Mouse (Mus musculus): ENCODE results near the gene Pnlip.

The Pnlip gene

DNA sequence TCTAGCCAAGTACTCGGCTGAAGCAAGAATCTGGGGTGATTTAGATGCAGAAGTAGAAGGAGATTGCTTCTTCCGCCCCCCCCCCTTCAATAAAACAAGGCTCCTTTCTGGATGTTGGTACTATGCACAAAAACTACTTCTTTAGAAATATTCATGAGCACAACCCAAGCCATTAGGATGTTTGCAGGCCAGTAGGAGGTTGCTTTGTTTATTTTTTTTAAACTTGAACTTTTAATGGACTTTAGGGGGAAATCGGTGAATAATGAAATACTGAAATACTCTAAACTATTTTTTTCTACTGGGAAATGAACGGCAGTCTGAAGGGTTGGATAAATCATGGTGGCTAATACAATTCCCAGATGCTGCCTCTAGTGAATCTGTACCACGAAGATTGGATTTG, at the start of gene Pnlip:
Pnlip (plus strand) TSS at position 301 of the 400 bp plus-strand sequence.
- no peak for DNase-seq (ENCODE audit: low spot score)

DNA sequence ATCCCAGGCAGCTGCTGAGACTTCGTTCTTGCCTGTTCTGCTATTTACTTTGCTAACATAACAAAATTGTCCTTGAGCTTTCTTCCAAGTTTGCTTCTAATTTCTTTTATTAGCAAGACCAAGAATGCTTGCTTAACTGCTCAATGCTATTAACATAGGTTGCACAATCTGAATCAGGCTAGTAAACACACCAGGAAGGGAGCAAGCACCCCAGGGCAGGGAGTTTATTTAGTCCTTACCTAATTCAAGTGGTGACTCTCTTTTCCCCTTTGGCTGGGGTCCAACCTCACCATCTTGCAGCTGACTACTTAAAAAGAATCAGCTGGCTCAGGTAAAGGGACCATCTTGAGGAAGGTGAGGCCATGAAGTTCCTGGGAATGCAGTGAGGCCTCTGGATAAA, 42.6 kb upstream of the Pnlip start:
- DNase-seq (ENCODE audit: low spot score), result no peak

DNA sequence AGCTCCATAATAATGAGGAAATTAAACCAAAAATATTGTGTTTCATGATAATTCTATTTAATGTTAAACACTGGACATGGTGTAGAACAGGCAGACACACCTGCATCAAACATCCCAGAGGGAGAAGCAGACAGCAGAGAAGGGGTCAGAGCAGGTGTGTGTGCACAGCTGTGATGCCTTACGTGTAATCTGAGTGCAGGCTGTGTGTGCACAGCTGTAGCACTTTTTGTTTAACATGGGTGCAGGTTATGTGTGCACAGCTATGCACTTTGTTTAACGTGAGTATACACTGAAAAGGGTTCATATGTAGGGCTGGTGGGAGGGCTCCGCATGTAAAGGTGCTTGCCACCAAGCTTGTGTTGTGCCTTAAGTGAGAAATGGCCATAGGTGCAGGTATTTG, 39.6 kb upstream of the Pnlip start:
- no peak for DNase-seq (ENCODE audit: low spot score)

DNA sequence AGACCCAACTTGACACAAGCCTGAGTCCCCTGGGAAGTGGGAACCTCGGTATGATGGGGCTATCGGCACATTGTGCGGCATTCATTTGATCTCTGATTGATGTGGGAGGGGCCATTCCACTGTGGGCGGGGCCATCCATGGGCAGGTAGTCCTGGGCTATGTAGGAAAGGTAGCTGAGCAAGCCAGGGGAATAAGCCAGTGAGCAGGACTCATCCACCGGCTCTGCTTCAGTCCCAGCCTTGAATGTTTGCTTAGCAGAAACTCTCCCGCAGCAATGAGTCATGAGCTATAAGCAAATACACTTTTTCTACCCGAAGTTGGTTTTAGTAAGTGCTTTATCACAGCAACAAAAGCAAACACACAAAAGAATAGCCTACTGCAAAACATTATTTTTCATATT, 35.7 kb upstream of the Pnlip start:
- DNase-seq (ENCODE audit: low spot score), result no peak

DNA sequence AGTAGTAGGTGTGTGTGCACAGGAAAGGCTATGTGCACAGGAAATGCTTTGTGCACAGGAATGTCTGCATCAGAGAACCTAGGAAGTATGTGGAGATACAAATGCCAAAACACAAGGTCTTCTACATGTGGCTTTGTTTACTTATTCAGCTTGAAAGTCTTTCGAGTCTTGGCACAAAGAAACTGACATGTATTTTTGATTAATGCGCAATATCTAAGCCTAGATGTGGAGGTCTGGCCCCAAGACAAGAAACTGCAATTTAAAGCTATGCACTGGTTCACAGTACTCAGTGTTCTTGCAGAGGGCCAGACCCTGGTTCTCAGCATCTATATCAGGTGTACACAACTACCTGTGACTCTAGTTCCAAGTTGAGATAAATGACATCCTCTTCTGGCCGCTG, 31.6 kb upstream of the Pnlip start:
- no peak for DNase-seq (ENCODE audit: low spot score)

DNA sequence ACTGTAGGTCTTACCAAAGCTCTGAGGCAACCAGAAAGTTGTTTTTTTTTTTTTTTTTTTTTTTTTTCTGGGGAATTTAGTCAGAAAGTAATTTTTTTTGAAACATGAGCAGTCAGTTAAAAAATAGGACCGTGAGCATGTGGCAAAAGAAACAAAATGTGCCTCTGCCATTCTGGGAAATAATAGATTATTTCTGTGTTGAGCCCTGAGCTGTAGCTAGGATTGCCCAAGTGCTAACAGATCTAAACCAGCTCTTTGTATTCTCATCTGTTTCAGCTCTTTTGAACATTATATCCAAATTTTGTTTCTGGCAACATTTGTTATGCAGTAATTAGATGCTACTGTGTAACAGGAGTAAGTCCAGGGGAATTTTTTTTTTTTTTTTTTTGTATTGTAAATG, 30.7 kb upstream of the Pnlip start:
- DNase-seq (ENCODE audit: low spot score), result no peak

DNA sequence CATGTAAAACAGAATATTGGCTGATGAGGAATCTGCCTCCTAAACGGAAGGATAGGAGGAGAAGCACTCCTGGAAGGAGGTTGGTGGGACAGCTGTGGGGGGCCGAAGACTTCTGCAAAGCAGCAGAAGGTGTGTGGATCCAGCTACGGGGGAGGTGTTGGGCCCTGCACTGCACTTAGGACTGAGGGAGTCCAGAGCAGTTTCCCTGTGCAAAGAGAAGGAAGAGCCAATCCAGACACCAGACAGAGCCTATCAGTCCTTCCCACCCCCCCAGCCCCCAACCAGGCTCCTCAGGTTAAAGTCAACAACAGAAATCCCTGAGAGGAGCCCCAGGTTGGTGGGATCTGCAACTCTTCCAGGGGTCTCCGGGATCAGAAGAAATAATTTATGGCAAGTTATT, 27.5 kb upstream of the Pnlip start:
- no peak for DNase-seq (ENCODE audit: low spot score)

DNA sequence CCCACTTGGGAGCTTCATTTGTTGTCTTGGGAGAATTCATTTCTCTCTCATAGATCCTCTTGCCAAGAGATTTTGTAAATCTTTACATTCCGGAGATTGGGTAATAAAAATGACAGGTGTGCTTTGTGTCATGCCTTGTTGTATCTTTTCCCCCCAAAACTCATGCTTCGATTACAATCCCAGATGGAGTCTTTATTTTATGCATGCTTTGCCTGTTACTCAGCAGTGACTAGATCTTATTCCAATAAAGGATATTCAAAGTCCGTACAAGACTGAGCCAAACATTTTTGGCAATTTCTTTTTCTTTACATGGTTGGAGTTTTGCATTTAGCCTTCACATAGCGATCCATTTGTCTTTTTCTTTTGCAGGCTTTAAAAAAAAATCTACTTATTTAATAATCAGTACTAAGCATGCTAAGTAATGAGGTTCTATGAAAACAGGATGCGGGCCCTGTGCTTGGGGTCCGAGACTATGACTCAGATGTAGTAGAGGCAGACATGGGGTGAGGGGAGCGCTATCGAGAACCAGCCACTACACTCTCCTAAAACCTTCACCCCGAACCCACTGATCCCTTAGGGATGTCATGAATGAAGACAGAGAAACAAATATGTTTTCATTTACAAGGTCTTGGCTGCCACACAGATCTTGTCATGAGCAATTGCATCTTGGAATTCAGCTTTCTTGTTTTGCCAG, 26.9 kb upstream of the Pnlip start:
- no peak for DNase-seq (ENCODE audit: low spot score)

DNA sequence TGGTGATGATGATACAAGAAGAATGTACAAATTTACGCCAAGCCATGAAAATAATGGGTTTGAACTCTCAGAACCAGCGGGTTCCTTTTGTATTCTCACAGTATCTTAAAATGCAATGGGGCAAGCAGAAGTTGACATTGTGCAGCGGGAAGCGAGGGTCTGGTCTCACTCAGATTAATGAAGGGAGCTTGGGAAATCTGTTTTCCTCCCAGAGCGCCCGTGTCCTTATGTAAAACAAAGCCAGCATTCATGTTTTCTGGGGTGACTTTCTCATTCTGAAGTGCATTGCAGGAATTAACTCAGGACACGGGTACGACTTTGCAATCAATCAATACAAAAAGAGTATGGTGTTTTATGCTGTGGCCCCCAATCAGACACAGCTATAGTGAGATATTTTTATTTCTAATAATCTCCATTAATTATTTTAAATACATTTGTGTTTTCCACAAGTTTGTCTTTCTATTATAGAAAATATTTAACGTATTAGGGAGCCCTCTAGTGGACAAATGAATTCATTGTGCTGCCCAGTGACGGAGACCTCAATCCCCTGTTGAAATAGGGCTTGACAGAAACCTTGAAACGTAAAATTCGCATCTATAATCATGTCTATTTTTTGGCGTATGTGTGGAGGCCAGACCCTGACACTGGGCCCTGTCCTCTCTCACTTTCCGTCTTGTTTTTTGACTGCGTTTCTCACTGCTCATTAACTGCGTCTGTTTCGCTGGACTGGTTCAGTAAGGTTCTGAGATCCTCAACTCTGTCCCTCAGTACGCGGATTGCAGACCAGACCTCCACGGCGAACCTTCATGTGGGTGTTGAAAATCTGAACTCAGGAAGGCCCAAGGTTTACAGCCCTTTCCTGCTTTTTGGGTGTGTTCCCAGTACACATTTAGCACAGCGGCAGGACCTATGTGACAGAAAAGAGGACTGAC, 24.6 kb upstream of the Pnlip start:
- DNase-seq (ENCODE audit: low spot score), result peak; percentile 54

DNA sequence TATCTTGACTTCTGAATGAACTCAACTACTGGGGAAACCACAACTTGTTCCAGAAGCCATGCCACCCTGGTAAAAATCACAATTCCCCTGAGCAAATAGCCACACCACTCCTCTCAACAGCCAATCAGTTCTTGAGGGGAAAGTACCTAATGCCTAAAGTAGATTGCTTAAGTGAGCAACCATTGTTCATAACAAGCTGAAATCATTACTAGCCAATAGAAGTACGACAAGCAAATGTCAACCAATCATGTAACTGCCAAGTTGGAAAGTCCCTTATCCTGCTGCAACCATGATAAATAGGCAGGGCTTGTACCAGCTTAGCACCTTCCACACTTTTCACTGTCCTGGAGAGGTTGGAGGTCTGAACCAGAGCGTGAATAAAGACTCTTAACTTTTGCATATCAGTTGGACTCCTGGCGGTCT, 22.9 kb upstream of the Pnlip start:
- DNase-seq (ENCODE audit: low spot score), result no peak

DNA sequence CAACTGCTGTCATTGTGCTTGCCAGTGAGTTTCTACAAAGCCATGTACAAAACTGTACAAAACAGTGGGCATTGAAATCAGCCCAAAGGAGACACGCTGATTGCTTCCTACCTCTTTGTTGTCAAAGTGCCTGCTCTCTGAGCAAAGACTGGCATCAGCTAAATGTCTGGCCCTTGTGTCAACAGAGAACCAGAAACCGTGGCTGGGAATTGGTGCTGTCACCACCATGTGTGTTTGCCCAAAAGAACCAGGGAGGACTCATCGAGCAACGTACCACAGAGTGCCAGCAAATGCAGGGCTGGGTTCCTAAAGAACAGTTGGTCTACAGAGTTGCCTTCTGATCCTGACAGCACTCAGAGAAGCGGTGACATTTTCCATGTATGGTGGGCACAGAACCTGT, 2.3 kb upstream of the Pnlip start:
- DNase-seq (ENCODE audit: low spot score), result no peak

DNA sequence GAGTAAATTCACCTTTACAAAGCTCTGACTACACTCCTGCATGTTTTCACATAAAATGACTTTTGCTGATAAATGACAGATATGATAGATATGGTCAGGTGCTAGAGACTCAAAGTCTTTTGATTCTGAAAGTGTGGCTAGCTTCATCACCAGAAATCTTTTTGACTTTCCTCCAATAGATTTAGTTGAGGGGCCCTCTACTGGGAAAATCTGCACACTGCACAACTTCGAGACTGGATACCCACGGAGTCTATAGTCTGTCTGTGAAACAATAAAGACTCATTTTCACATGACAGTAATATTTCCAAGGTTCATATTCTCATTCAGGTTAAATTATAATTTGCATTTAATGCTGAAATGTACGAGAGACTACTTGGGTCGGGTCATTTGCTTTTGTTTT, 9.8 kb downstream of the Pnlip start:
- no peak for DNase-seq (ENCODE audit: low spot score)

DNA sequence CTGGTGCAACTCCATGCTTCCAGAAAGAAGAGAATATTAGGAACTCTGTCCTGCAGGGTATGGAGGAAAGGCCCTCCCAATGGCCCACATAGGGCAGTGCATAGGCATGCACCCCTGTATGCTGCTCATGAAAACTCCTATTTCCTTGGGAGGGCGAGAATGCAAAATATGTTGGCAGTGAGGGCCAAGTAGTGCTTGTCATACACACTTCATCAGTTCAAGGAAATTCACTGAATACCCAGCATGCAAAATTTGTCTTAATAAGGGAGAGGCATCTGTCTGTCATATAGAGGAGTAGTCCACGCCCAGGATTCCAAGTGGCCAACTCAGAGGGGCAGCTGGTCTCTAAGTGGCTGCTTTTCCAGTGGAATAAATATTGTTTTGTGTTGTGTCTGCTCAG, 11.0 kb downstream of the Pnlip start:
- no peak for DNase-seq (ENCODE audit: low spot score)

DNA sequence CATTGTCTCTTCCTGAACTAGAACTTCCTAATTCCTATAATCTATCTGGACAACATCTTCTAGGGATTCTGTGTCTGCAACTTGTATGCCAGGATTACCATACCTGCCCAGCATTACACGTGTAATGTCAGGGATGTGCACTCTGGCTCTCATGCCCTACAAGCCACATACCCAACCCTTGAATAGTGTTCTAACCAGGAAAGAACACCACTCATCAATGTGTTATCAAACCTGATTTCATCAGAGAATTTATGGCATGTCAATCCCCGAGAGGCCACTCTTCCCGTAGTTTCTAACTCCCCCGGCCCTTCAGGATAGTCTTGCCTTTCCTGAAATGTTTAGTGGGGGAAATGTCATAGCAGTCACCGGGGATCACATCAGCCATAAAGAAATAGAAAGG, 12.6 kb downstream of the Pnlip start:
- DNase-seq (ENCODE audit: low spot score), result no peak

DNA sequence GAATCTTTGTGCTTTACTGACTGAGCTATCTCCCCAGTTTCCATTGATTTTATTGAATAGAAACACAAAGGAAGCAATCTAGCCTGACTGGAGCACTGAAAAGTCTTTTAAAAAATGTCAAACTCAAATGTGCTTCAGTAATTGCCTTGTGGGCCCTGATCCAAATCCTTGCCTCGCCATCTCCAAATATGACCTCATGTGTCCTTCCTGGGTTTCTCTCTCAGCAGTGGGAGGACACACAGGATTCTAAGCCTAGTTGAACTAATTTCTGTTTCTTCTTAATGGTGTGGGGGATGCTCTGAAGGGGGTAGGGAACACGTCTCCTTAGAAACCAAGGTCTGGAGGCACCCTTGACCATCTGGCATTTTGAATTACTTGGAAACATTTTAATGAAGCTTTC, 22.3 kb downstream of the Pnlip start:
- DNase-seq (ENCODE audit: low spot score), result no peak

DNA sequence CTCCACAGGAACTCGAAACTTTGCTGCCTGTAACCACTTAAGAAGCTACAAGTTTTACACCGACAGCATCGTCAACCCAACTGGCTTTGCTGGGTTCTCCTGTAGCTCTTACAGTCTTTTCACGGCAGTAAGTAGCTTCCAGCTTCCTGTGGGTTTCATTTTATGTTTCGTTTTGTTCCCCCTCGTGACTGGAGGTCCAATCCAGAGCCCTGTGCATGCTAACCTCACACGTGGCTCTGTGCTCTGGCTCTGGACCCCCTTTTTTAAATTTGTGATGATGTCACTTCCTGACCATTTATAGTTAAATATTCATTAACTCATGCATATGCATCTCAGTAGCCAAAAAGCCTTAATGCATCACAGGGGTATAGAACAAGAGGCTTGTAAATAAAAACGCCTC, 24.8 kb downstream of the Pnlip start:
- no peak for DNase-seq (ENCODE audit: low spot score)

DNA sequence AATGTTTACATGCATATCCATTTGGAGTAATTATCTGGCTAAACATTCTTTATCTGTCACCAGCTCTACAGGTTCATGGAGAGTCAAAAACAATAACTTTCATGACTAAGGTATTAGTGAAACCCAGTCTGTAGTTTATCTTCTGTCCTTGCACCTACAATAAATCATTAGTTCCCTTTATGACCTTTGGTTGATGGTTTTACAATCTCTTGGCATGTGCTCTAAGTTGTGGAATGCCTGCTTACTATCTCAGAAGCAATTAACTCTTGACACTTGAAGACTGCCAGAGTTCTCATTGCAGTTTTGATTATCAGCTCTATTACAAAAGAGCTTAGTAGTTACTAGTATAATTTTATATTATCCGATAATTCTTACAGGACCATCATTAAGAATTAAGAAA, 36.6 kb downstream of the Pnlip start:
- peak; percentile 43 for DNase-seq (ENCODE audit: low spot score)

DNA sequence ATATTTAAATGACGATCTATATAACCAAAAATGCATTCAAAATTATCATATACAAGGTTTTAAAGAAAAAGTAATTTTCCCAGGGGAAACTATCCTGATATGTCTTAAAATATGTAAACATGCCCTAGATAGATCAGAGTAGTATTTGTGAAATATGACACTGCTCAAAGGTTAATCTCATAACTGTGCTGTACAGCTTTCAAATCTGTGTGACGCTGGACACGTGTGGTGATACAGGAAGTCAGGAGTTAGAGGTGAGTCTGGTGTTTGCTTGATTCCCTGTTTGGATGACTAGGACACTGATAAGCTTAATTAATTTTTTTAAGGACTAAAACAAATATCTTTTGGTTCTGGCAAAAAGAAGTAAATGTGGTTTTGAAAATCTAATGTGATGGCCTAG, 43.0 kb downstream of the Pnlip start:
- DNase-seq (ENCODE audit: low spot score), result no peak

DNA sequence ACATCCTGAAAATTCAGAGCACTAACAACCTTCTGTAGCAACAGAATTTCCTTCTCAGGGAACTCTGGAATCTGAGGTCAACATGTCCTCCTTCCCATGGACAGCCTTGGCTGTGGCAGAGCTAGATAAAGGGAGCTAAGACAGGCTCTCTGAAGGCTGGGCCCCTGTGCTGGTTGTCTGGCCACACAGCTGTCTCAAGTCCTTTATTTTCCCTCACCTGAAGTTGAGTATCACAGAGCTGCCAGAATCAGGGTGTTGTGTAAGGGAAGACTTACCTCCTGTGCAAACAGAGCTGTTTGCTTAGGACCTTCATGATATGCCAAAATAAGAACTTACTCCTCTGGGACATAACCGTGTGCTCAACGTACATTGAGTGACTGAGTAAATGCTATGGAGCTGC, 43.9 kb downstream of the Pnlip start:
- DNase-seq (ENCODE audit: low spot score), result no peak

DNA sequence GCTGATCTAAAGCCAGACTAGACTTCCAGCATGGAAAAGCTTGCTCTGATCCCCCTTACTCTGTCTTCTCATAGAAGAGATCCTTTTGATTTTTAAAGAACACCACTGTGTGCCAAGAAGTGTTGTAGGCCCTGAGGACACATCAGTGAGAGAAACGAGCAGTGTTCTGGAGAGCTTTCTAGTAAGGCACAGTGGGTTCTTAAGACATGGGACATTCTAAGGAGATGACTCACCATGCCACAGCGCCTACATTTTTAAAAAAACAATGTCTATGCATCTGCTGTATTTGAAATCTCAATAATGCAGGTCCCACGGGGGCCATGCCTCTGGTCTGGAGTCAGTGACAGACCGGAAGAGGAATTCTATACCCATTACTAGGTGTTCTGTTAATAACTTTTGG, 52.3 kb downstream of the Pnlip start:
- DNase-seq (ENCODE audit: low spot score), result no peak

DNA sequence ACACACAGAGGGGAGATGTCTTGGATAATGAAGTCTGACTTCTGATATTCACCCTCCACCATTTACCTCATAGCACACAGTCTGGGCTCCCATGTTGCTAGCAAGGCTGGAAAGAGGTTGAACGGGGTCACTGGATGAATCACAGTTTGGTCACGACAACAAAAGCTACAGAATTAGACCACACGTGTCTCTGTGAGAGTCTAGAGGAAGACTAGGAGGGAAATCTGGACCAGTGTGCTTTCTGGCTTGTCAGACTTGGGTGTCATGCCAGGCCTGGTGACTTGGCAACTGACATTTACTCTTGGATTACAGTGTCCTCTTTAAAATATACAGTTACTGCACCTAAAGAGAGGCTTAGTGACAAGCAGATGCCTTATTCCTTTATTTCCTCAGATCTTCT, 56.3 kb downstream of the Pnlip start:
- no peak for DNase-seq (ENCODE audit: low spot score)

DNA sequence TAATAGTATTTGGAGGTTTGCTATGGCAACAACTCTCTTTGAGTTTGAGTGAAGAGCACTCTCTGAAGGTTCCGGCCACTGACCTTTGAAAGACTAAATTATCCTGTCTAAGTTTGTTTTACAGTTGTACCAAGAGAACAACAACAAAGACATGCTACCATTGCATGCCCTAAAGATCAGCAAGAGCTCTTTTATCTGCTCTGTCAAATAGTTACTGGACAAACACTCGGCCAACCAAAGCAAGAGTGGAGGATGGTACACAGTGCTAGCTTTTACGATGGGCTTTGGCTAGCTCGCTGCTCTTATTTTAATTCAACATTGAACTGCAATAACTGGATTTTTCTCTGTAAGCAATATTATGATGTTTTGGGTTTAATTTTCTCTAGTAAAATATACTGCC, 65.6 kb downstream of the Pnlip start:
- DNase-seq (ENCODE audit: low spot score), result no peak

DNA sequence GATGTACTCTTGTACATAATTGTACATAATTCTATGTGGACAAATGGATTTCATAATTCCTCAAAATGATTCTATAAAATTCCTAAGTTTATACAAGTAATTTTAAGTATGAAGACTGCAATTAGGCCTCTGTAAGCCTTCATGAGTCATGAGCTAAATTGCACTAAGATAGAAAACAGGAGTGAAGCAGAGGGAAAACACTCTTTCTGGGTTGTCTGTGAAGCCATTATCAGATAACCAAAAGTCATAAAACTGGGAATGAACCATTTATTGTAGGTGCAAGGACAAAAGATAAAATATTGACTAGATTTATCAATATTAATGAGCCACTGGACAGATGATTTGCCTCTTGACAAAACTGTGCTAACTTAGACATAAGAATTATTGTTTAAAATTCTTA, 68.1 kb downstream of the Pnlip start:
- DNase-seq (ENCODE audit: low spot score), result no peak

DNA sequence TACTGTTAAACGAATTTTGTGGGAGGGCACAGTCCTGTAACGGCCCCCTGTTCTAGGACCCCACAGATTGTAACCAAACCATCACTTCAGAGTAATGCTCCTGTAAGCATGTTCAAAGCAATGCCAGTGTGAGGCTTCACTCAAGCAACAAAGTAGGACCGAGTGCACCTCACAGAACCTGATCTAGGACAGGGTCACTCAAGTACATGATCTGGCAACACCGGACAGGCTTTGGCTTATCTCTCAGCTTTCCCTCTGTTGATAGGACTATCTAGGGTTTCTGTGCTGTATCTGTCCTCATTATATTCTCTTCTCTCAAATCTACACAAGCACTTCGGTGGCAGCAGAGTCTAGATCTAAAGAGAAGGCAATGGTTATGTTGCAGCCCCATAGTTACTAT, 74.3 kb downstream of the Pnlip start:
- no peak for DNase-seq (ENCODE audit: low spot score)

Measured in embryo, embryonic 10 days (tissue).